Mouse (Mus musculus): ENCODE results near the gene Ston1.
A peak's percentile ranks its signal among the peaks of the same experiment; 100 is the strongest.

The Ston1 gene

GRCm38 (mm10) chr17:88588228-88588627 lies 9.3 kb upstream of the Ston1 start:
- DNase-seq, result no peak

- DNase-seq, result no peak
These were observed 7.2 kb upstream of the Ston1 start for GRCm38 (mm10) chr17:88590251-88590650.

- no peak for DNase-seq
These were observed 2.4 kb upstream of the Ston1 start for GRCm38 (mm10) chr17:88595071-88595470.

- DNase-seq, result no peak
These were observed 1.4 kb upstream of the Ston1 start for GRCm38 (mm10) chr17:88596068-88596467.

GRCm38 (mm10) chr17:88596544-88597221 lies 801 bp upstream of the Ston1 start:
- DNase-seq, result peak; percentile 78

- no peak for DNase-seq
These were observed 554 bp downstream of the Ston1 start for GRCm38 (mm10) chr17:88598056-88598420.

- DNase-seq, result no peak
These were observed 1.3 kb downstream of the Ston1 start for GRCm38 (mm10) chr17:88598570-88599368.

GRCm38 (mm10) chr17:88600492-88601026 lies 3.1 kb downstream of the Ston1 start:
- DNase-seq, result no peak

- DNase-seq, result no peak
These were observed 6.5 kb downstream of the Ston1 start for GRCm38 (mm10) chr17:88603943-88604342.

GRCm38 (mm10) chr17:88606056-88606455 lies 8.6 kb downstream of the Ston1 start:
- no peak for DNase-seq

GRCm38 (mm10) chr17:88609361-88609760 lies 11.9 kb downstream of the Ston1 start:
- DNase-seq, result no peak

GRCm38 (mm10) chr17:88611057-88611456 lies 13.6 kb downstream of the Ston1 start:
- DNase-seq, result no peak

- DNase-seq, result no peak
These were observed 15.7 kb downstream of the Ston1 start for GRCm38 (mm10) chr17:88613172-88613571.

- DNase-seq, result no peak
These were observed 16.2 kb downstream of the Ston1 start for GRCm38 (mm10) chr17:88613721-88614120.

GRCm38 (mm10) chr17:88614234-88614633 lies 16.8 kb downstream of the Ston1 start:
- no peak for DNase-seq

- DNase-seq, result no peak
These were observed 17.2 kb downstream of the Ston1 start for GRCm38 (mm10) chr17:88614733-88615132.

- no peak for DNase-seq
These were observed 18.1 kb downstream of the Ston1 start for GRCm38 (mm10) chr17:88615492-88616155.

- DNase-seq, result no peak
These were observed 23.5 kb downstream of the Ston1 start for GRCm38 (mm10) chr17:88620935-88621334.

GRCm38 (mm10) chr17:88621374-88621773 lies 23.9 kb downstream of the Ston1 start:
- DNase-seq, result no peak

GRCm38 (mm10) chr17:88622711-88623110 lies 25.2 kb downstream of the Ston1 start:
- no peak for DNase-seq

- no peak for DNase-seq
These were observed 26.9 kb downstream of the Ston1 start for GRCm38 (mm10) chr17:88624386-88624785.

- DNase-seq, result no peak
These were observed 27.9 kb downstream of the Ston1 start for GRCm38 (mm10) chr17:88625350-88625749.

- DNase-seq, result no peak
These were observed 28.4 kb downstream of the Ston1 start for GRCm38 (mm10) chr17:88625931-88626330.
